Mouse (Mus musculus) Patski (cell line): ENCODE results near the gene Gm20388. TPM values are rescaled to one million over a fixed set of nuclear protein-coding genes. Genes with fewer than 3 reads are reported as not detected.

Experiments used
- ATAC-seq: fragments of 100-300 bp; one replicate; pipeline ENCODE4 v1.8.0; 2021
- CTCF ChIA-PET: fragments of 350-600 bp; sonication (Branson Sonifier 250); formaldehyde crosslinking; loops from one replicate; lab custom pipeline; 2022; ENCODE audit warnings: inconsistent platforms; lab: Charles Lee
- POLR2A ChIA-PET: fragments of 350-600 bp; sonication (Branson Sonifier 250); formaldehyde crosslinking; loops from one replicate; lab custom pipeline; 2022; ENCODE audit warnings: antibody characterized with exemption, inconsistent platforms; lab: Charles Lee
- DNase-seq: peaks from one replicate; pipeline ENCODE4 v3.0.0-alpha.2; 2011; ENCODE audit warnings: low read depth, low spot score
- H3K27me3 ChIP-seq: fragments of 371-371 bp; one replicate; pipeline ENCODE4 v1.5.1; 2021
- CTCF ChIP-seq: fragments of 100-300 bp; IDR thresholded peaks from one replicate; pipeline ENCODE4 v1.5.1; 2021
- in situ Hi-C: fragments of 300-500 bp; cut with MboI; formaldehyde crosslinking; loops from 3 replicates; pipeline ENCODE4 v1.11.1; 2018; ENCODE audit warnings: low pct_unique_long_range_greater_than_20kb, mixed read lengths
- polyA plus RNA-seq: library from polyadenylated mRNA; unstranded; gene quantifications from one replicate; pipeline ENCODE4 v1.2.3, GENCODE M21; 2021

Gene Gm20388
- polyA plus RNA-seq, 1 experiment from 2014 or later, result 86.7 TPM

GRCm38 (mm10) chr8:120285878-120286277, 375.2 kb downstream of the Gm20388 start:
- ChIA-PET POLR2A (no interaction called here), CTCF (interaction anchor here (1.5 kb wide), 1 partner anchor 107 kb away, joined by 4 read pairs; no protein-coding TSS in a partner anchor)
- in situ Hi-C loops, result no loop called here

GRCm38 (mm10) chr8:120288122-120288908, 377.7 kb downstream of the Gm20388 start:
- ATAC-seq, result no peak
- no peaks in the 10 kb centered on the region for H3K27me3 ChIP-seq
- in situ Hi-C loops, result no loop called here
- CTCF ChIA-PET, result interaction anchor here (0.6 to 3.1 kb wide), 15 partner anchors 9 to 321 kb away, joined by 3 to 18 read pairs (median 4); partner anchors contain the start of gene Fam92b
- DNase-seq, result no peak
- POLR2A ChIA-PET, result no interaction called here
- no peak for TF ChIP-seq CTCF

More at GRCm38 (mm10) chr8:120285878-120286277, 375.2 kb downstream of the Gm20388 start:
- DNase-seq, result no peak
- no peak for TF ChIP-seq CTCF
- H3K27me3 ChIP-seq, result no peaks in the 10 kb centered on the region
- no peak for ATAC-seq

- in situ Hi-C loops, result no loop called here
- no peaks in the 10 kb centered on the region for H3K27me3 ChIP-seq
- DNase-seq (no peak), ATAC-seq (no peak)
- ChIA-PET CTCF (interaction anchor here (0.6 to 3.1 kb wide), 14 partner anchors 8 to 320 kb away, joined by 3 to 18 read pairs (median 5); partner anchors contain the start of gene Fam92b), POLR2A (no interaction called here)
- no peak for TF ChIP-seq CTCF
Observed at GRCm38 (mm10) chr8:120289191-120289590, 378.6 kb downstream of the Gm20388 start.

- ChIA-PET CTCF (interaction anchor here (0.9 to 3.1 kb wide), 5 partner anchors 11 to 111 kb away, joined by 3 to 18 read pairs (median 6); no protein-coding TSS in a partner anchor), POLR2A (interaction anchor here (0.6 kb wide), 1 partner anchor 73 kb away, joined by 4 read pairs; no protein-coding TSS in a partner anchor)
- no peak for DNase-seq
- no peak for TF ChIP-seq CTCF
- no peaks in the 10 kb centered on the region for H3K27me3 ChIP-seq
- in situ Hi-C loops, result no loop called here
- ATAC-seq, result no peak
Observed at GRCm38 (mm10) chr8:120289698-120290181, 379.1 kb downstream of the Gm20388 start.

- ChIA-PET POLR2A (interaction anchor here (0.6 kb wide), 1 partner anchor 72 kb away, joined by 4 read pairs; no protein-coding TSS in a partner anchor), CTCF (interaction anchor here (0.9 to 3.1 kb wide), 5 partner anchors 9 to 111 kb away, joined by 3 to 18 read pairs (median 5); no protein-coding TSS in a partner anchor)
- in situ Hi-C loops, result no loop called here
- no peak for DNase-seq
- no peaks in the 10 kb centered on the region for H3K27me3 ChIP-seq
- TF ChIP-seq CTCF, result no peak
- no peak for ATAC-seq
Observed at GRCm38 (mm10) chr8:120290614-120291013, 380.0 kb downstream of the Gm20388 start.

GRCm38 (mm10) chr8:120291650-120292049, 381.0 kb downstream of the Gm20388 start:
- in situ Hi-C loops, result no loop called here
- ChIA-PET CTCF (interaction anchor here (0.9 to 2.5 kb wide), 4 partner anchors 10 to 112 kb away, joined by 3 to 8 read pairs (median 4); no protein-coding TSS in a partner anchor), POLR2A (no interaction called here)
- ATAC-seq (no peak), DNase-seq (no peak)
- H3K27me3 ChIP-seq, result no peaks in the 10 kb centered on the region
- TF ChIP-seq CTCF, result no peak

GRCm38 (mm10) chr8:120292316-120293107, 381.9 kb downstream of the Gm20388 start:
- TF ChIP-seq CTCF, result no peak

GRCm38 (mm10) chr8:120293421-120294357, 383.0 kb downstream of the Gm20388 start:
- no peak for TF ChIP-seq CTCF
- in situ Hi-C loops, result no loop called here
- no peaks in the 10 kb centered on the region for H3K27me3 ChIP-seq
- ChIA-PET POLR2A (no interaction called here), CTCF (interaction anchor here (0.7 to 2.3 kb wide), 2 partner anchors 12 to 24 kb away, joined by 3 to 7 read pairs; no protein-coding TSS in a partner anchor)
- no peak for ATAC-seq
- no peak for DNase-seq

More at GRCm38 (mm10) chr8:120292316-120293107, 381.9 kb downstream of the Gm20388 start:
- no peaks in the 10 kb centered on the region for H3K27me3 ChIP-seq
- ATAC-seq (no peak), DNase-seq (no peak)
- in situ Hi-C loops, result no loop called here
- CTCF ChIA-PET, result interaction anchor here (1.0 to 2.5 kb wide), 2 partner anchors 11 to 113 kb away, joined by 4 to 8 read pairs; no protein-coding TSS in a partner anchor
- POLR2A ChIA-PET, result no interaction called here
